Mouse (Mus musculus) cerebral cortex, adult 2 months (tissue): ENCODE measurements around the gene Lypd3.

Experiments
- WGBS: fragments of 180-500 bp; shearing (Covaris S2); methylation state at CpG from one replicate; pipeline ENCODE4 v1.1.7; 2018; 5-methylcytosine and 5-hydroxymethylcytosine counted together

Lypd3 gene

DNA sequence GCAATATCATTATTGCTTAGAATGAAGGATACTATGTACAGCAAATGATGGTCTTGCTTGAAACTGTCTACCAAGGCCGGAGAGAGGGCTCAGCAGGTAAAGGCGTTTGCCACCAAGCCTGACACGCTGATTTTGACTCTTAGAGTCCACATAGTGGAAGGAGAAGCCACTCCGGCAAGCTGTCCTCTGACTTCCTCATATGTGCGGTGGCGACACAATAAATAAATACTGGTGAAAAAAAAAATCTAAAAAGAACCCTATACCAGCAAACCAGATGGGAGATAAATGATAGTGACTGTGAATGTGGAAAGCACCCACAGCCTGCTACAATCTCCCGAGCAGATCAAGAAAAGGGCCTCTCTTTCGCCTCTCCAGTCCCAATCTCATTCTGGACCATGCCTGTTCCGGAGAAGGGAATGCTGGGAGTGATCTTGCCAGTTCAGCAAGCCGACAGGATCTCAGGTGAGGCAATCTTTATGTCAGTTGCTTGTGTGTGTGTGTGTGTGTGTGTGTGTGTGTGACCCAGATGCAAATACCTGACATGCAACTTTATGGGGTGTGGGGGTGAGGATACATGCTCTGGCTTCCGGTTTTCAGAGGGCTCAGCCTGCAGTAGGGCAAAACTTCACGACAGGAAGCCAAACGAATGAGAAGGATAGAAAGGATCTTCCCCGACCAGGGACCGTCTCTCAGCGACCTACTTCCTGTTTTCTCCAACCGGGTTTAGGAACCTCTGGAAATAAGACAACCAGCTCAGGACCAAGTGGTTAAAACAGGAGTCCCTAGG, 25.0 kb downstream of the Lypd3 start:
- WGBS: 79% methylated on average over 17 of the region's 17 CpGs

DNA sequence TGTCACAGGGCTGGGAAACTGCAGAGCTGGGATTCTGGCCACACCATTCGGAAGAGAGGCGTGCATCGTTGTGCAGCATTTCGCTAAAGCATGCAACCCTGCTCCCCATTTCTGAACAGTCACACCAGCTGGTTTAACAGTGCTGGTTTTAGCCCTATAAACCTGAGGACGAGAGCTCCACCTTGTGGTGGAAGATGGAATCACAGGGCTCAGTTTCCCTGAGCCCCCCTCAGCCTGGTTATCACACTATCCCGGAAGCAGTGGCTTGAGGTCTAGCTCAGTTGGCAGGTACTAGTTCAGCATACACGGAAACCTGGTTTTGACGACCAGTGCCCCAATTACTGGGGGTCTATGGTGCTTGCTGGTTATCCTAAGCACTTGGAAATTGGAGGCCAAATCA, 26.2 kb downstream of the Lypd3 start:
- 11% methylated on average over 8 of the region's 8 CpGs for WGBS

DNA sequence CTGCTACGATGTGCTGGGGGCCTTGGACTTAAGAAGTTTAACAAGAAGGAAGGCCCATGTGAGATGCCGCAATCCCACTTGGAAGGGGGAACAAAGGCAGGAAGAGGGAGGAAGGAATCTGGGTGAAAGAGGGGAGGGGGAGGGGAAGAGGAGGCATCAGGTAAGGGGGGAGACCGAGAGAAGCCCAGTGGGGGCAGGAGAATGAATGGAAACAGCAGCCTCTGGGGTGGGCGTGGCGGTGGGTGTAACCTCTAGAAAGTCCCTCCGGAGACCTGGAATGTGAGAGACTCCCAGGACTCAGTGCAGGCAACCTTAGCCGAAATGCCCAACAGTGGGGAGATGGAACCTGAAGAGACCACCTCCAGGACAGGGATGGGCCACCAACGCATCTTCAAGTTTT, 28.0 kb downstream of the Lypd3 start:
- WGBS: 51% methylated on average over 8 of the region's 8 CpGs

DNA sequence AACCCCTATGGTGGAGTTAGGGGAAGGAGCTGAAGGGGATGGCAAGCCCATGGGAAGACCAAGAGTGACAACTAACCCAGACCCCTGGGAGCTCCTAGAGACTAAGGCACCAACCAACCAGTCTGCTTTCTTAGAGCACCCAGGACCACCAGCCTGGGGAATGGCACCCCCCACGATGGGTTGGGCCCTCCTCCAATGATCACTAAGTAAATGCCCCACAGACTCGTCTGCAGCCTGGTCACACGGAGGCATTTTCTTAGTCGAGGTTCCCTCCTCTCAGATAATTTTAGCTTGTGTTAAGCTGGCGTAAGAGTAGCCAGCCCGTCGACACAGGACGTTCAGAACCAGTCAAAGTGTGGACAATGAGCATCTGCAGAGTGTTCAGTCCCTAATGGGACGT, 28.6 kb downstream of the Lypd3 start:
- 80% methylated on average over 9 of the region's 9 CpGs for WGBS

DNA sequence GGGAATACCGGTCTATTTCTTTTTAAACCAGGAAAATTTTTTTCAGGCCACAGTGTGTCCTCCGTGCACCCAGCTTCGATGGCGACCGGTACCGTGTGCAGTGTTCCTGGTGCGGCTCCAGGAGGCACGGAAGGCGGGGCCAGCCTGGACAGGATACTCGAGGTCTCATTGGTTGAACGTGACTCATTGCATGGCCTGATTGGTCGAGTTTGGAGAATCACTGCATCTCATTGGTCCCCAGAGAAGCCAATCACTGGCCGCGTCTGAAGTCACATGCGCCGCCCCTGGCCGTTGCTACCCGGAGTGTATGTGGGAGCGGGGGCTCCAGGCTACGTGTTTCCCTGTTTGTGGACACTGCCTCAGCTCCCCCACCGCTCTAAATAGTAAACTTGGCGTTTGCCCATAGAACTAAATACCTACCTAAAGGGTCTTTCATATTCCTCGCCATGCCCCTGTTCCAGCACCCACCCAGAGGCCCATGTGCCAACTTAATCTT, 35.6 kb downstream of the Lypd3 start:
- WGBS: 91% methylated on average over 23 of the region's 23 CpGs

DNA sequence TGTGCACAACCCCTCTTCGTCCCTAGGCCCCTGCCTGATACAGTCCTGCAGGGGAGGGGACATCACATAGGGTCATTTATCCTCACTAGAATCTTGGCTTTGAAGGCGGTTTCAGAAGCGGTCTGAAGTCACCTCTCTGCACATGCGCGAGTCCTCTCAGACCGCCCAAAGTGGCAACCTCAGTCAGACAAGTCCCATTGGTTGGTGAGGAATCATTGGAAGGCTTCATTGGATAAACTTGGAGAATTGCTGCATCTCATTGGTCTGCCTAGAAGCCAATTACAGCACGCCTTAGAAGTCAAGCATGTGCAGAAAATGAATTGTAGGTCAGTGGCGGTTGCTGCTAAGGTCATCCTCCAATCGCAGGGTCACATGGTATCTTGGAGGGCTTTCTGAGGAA, 40.2 kb downstream of the Lypd3 start, which contains the start of gene Tex101:
Gene Tex101 (minus strand): TSS at position 101 of the 400 bp plus-strand sequence.
- 87% methylated on average over 9 of the region's 9 CpGs for WGBS

DNA sequence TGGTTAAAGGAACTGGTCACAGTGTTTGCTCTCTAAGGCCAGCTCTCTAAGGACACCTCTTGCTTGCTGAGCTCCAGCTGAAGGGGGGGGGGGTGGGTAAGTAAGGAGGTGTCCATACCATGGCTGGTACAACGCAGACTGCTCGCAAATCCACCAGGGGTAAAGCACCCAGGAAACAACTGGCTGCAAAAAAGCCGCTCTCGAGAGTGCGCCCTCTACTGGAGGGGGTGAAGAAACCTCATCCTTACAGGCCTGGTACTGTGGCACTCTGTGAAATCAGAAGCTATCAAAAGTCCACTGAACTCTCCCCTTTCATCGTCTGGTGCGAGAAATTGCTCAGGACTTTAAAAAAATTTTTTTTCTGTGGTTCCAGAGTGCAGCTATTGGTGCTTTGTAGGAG, 47.8 kb downstream of the Lypd3 start:
- 84% methylated on average over 7 of the region's 7 CpGs for WGBS

DNA sequence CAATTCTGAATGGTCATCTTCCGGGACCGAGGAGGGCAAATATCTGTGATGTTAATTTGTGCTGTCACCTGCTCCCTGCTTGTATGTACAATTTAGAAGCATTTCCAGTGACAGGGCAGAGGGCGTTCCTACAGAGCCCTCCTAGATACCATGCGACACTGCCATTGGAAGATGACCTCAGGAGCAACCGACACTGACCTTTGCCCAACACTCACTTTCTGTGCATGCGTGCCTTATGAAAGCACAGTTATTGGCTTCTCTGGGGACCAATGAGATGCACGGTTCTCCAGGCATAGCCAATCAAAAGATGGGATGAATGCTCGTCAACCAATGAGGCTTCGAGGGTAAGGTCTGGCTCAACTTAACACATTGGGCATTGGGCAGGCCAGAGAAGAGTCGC, 51.2 kb downstream of the Lypd3 start:
- 92% methylated on average over 10 of the region's 10 CpGs for WGBS
